Mouse (Mus musculus) mammary gland, adult 2 months (tissue): ENCODE results near the gene Dhrs7c. TPM values are rescaled to one million over a fixed set of nuclear protein-coding genes. Genes with fewer than 3 reads are reported as not detected.

Experiments used
- polyA plus RNA-seq: library from polyadenylated mRNA; depleted of rRNA; stranded (reverse); fragments of >200 nt; gene quantifications from 2 replicates; pipeline ENCODE4 v1.2.3, GENCODE M21; 2012; ENCODE audit warnings: low replicate concordance; rRNA removed

The Dhrs7c gene
- 58.0 TPM in 1 of 2 replicates, not detected in the other for polyA plus RNA-seq

GRCm38 (mm10) chr11:67797931-67798330, at the start of gene Dhrs7c:
Gene Dhrs7c (plus strand): TSS chr11:67798187.

GRCm38 (mm10) chr11:67771053-67771452, 26.9 kb upstream of the Dhrs7c start, which contains the start of gene Glp2r:
Gene Glp2r (minus strand): TSS chr11:67771153.

GRCm38 (mm10) chr11:67774379-67774778, 23.6 kb upstream of the Dhrs7c start, which contains the start of gene Gsg1l2:
Gene Gsg1l2 (plus strand): TSS chr11:67774608.

Other genes starting within 250 kb of the Dhrs7c start
- gene Rcvrn, start 102.9 kb upstream of the Dhrs7c start, polyA plus RNA-seq = 0.19 TPM in 1 of 2 replicates, not detected in the other
- 0.04 TPM in 1 of 2 replicates, not detected in the other for gene Glp2r, start 27.0 kb upstream of the Dhrs7c start, polyA plus RNA-seq
- not detected in 2 replicates for gene Gsg1l2, start 23.6 kb upstream of the Dhrs7c start, polyA plus RNA-seq
- 1.0 and 1.4 TPM in 2 replicates for gene Usp43, start 124.0 kb downstream of the Dhrs7c start, polyA plus RNA-seq
- not detected in 2 replicates for gene Cfap52, start 167.5 kb downstream of the Dhrs7c start, polyA plus RNA-seq
- gene Stx8, start 168.0 kb downstream of the Dhrs7c start, polyA plus RNA-seq = 3.1 and 7.3 TPM in 2 replicates